Mouse (Mus musculus): ENCODE measurements at regions not wholly inside any gene's neighbourhood (a gene's known extent, or its start where the extent isn't known, plus 50 kb on each side); places are given as distances from the start of the nearest gene placed in this dataset.
A peak's percentile ranks its signal among the peaks of the same experiment; 100 is the strongest.
"Not testable (repeated sequence)": the region's sequence is repeated elsewhere in the genome, so short reads cannot be mapped to it uniquely, and the experiment has no call there.

DNA sequence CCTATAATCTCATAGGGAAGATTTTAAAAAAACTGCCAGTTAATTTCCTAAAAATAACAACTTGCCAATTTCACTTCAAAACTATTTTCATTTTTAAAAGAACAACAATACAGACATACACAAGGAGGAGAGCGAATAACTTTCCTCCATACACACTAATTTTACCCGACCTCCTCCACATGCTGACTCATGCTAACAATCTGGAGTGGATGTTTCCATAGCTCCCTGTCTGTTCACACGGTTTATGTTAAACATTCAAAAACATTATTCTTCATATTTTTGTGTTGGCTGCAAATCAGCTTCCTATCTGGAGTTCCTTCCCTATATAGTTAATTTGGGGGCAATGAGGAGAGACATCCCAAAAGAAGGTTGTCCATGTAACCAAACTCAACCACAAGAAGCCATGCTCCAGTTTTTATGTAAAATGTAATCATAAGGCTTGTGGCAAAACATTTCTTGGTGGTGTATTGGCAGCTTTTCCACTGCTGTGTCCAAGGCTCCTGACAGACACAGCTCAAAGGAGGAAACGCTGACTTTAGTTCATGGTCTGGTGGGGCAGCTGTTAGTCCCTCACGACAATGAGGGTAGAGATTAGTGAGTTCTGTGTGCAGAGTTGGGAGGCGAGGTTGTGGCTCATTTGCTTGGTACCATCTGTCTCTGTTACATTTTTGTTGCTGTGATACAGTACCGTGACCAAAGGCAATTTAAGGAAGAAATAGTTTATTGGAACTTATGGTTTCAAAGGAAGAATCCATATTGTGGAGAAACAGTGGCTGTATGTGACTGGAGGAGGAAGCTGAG, 203.1 kb upstream of the Tmc3 start:
- TF ChIP-seq CTCF (IDR thresholded peaks at IDR 0.05; ENCODE audit: borderline replicate concordance, extremely low read depth, insufficient read depth, insufficient read length), result no peak
- no peak for TF ChIP-seq POLR2A (IDR thresholded peaks at IDR 0.05; ENCODE audit: borderline replicate concordance, extremely low read depth, insufficient read depth, insufficient read length, poor library complexity, severe bottlenecking)
- DNase-seq (ENCODE audit: low read depth), result peak; percentile 33

GRCm38 (mm10) chr7:83382803-83383363, 201.8 kb upstream of the Tmc3 start:
- no peak for TF ChIP-seq CTCF (IDR thresholded peaks at IDR 0.05; ENCODE audit: borderline replicate concordance, extremely low read depth, insufficient read depth, insufficient read length)
- no peak for TF ChIP-seq POLR2A (IDR thresholded peaks at IDR 0.05; ENCODE audit: borderline replicate concordance, extremely low read depth, insufficient read depth, insufficient read length, poor library complexity, severe bottlenecking)
- peak; percentile 95 for DNase-seq (ENCODE audit: low read depth)

GRCm38 (mm10) chr7:83391388-83391787, 193.3 kb upstream of the Tmc3 start:
- TF ChIP-seq CTCF (IDR thresholded peaks at IDR 0.05; ENCODE audit: borderline replicate concordance, extremely low read depth, insufficient read depth, insufficient read length), result no peak
- no peak for TF ChIP-seq POLR2A (IDR thresholded peaks at IDR 0.05; ENCODE audit: borderline replicate concordance, extremely low read depth, insufficient read depth, insufficient read length, poor library complexity, severe bottlenecking)
- no peak for DNase-seq (ENCODE audit: low read depth)

GRCm38 (mm10) chr7:83392181-83392580, 192.5 kb upstream of the Tmc3 start:
- no peak for DNase-seq (ENCODE audit: low read depth)
- TF ChIP-seq POLR2A (IDR thresholded peaks at IDR 0.05; ENCODE audit: borderline replicate concordance, extremely low read depth, insufficient read depth, insufficient read length, poor library complexity, severe bottlenecking) (no peak), CTCF (IDR thresholded peaks at IDR 0.05; ENCODE audit: borderline replicate concordance, extremely low read depth, insufficient read depth, insufficient read length) (no peak)

DNA sequence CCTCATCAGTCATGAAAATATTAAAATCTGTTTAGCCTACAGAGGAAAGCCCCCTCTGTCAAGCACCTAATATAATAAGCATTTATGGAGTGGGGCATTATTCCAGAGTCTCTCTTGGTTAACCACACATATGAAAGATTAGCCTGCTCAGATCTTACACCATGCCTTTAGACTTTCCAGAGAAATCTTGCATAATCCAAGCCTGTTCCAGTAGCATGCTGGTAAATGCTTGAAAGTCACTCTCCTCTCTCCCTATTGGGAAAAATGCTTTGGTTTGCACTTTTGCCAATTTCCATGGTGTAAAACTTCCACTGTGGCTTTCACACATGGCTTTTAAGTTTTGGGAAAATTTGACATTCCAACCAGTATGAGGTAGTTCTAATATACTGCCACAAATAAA, 192.1 kb upstream of the Tmc3 start:
- DNase-seq (ENCODE audit: low read depth), result no peak
- no peak for TF ChIP-seq POLR2A (IDR thresholded peaks at IDR 0.05; ENCODE audit: borderline replicate concordance, extremely low read depth, insufficient read depth, insufficient read length, poor library complexity, severe bottlenecking)
- no peak for TF ChIP-seq CTCF (IDR thresholded peaks at IDR 0.05; ENCODE audit: borderline replicate concordance, extremely low read depth, insufficient read depth, insufficient read length)

GRCm38 (mm10) chr7:83394156-83394555, 190.6 kb upstream of the Tmc3 start:
- TF ChIP-seq CTCF (IDR thresholded peaks at IDR 0.05; ENCODE audit: borderline replicate concordance, extremely low read depth, insufficient read depth, insufficient read length) (no peak), POLR2A (IDR thresholded peaks at IDR 0.05; ENCODE audit: borderline replicate concordance, extremely low read depth, insufficient read depth, insufficient read length, poor library complexity, severe bottlenecking) (no peak)
- no peak for DNase-seq (ENCODE audit: low read depth)

DNA sequence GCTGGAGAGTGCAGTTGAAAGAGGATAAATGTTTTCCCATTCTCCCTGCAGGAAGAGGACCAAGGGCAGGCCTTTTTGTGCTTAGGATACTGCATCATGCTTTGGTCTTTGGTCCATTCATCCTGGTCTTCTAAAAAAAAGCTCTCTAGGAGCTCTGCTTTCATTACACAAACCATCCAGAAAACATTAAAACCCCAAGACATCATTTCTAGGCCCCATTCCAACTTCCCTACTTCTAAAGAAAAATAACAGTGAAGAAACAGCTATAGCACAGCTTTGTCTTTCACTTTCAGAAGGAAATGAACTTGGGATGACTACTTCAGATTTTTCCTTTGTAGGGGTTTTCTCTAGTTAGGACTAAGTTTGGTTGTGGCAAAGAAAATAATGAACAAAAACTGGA, 185.1 kb upstream of the Tmc3 start:
- DNase-seq (ENCODE audit: low read depth), result peak; percentile 34
- no peak for TF ChIP-seq CTCF (IDR thresholded peaks at IDR 0.05; ENCODE audit: borderline replicate concordance, extremely low read depth, insufficient read depth, insufficient read length)
- no peak for TF ChIP-seq POLR2A (IDR thresholded peaks at IDR 0.05; ENCODE audit: borderline replicate concordance, extremely low read depth, insufficient read depth, insufficient read length, poor library complexity, severe bottlenecking)

DNA sequence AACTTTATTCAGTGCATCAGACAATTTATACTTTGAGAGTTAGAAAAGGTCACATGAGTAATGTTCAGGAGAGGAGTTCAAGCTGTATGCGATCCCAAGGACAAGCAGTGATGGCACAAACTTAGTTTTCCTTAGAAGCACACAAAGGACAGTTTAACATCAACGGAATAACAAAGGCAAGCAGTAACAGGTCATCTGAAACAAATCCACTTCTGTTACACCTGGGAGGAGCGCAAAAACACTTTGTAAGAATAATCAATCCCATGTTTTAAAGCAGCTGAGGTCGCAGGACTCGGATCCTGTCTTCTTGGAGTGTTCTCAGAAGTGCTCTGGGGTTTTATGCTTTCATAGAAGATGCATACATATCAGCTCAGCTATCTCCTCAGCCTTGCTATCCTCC, 183.7 kb upstream of the Tmc3 start:
- TF ChIP-seq CTCF (IDR thresholded peaks at IDR 0.05; ENCODE audit: borderline replicate concordance, extremely low read depth, insufficient read depth, insufficient read length), result no peak
- no peak for TF ChIP-seq POLR2A (IDR thresholded peaks at IDR 0.05; ENCODE audit: borderline replicate concordance, extremely low read depth, insufficient read depth, insufficient read length, poor library complexity, severe bottlenecking)
- DNase-seq (ENCODE audit: low read depth), result no peak

DNA sequence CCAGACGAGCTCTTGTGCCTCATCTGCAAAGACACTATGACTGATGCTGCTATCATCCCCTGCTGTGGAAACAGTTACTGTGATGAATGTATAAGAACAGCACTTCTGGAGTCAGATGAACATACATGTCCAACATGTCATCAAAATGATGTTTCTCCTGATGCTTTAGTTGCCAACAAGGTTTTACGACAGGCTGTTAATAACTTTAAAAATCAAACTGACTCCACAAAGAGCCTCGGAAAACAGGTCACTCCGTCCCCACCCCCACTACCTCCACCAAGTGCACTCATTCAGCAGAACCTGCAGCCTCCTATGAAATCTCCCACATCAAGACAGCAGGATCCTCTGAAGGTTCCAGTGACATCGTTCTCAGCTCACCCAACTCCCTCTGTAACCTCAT, 172.0 kb upstream of the Tmc3 start:
- DNase-seq (ENCODE audit: low read depth), result not testable (repeated sequence)

GRCm38 (mm10) chr7:83429929-83430556, 154.7 kb upstream of the Tmc3 start:
- TF ChIP-seq POLR2A (IDR thresholded peaks at IDR 0.05; ENCODE audit: borderline replicate concordance, extremely low read depth, insufficient read depth, insufficient read length, poor library complexity, severe bottlenecking), result no peak
- no peak for TF ChIP-seq CTCF (IDR thresholded peaks at IDR 0.05; ENCODE audit: borderline replicate concordance, extremely low read depth, insufficient read depth, insufficient read length)
- no peak for DNase-seq (ENCODE audit: low read depth)

DNA sequence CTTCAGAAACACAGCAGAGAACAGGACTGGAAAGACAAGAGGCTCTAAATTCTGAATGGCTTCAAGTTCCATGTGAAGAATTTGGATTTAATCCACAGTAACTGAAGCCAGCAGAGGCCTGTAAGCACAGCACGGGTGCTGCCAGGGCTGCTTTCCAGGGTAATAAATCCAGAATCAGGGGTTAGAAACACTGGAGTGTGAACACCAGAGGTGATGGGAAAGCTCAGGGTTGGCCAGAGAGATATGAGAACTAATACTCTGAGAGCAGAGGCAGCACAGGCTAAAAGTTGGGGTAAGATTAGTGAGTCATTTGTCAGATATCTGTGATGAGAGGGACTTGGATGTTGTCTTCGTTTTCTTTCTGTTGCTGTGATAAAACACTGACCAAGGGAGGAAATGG, 153.6 kb upstream of the Tmc3 start:
- no peak for DNase-seq (ENCODE audit: low read depth)
- no peak for TF ChIP-seq POLR2A (IDR thresholded peaks at IDR 0.05; ENCODE audit: borderline replicate concordance, extremely low read depth, insufficient read depth, insufficient read length, poor library complexity, severe bottlenecking)

DNA sequence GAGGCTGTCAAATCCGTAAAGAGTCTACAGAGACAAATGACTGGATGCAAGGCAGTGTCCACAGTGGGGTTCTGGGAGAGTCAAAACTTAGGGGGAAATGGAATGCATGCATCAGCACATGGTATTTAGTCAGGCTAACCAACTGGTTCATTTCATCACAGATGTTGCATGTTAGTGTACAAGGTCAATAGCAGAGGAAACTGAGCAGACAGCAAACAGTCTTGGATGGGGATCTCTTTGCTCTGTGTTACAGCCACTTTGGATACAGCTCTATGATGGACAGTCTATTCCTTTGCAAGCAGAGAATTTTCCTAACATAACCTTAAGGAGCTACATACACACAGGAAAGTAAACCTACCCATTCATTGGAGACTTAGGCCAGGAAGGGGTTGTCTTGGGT, 151.9 kb upstream of the Tmc3 start:
- no peak for TF ChIP-seq POLR2A (IDR thresholded peaks at IDR 0.05; ENCODE audit: borderline replicate concordance, extremely low read depth, insufficient read depth, insufficient read length, poor library complexity, severe bottlenecking)
- TF ChIP-seq CTCF (IDR thresholded peaks at IDR 0.05; ENCODE audit: borderline replicate concordance, extremely low read depth, insufficient read depth, insufficient read length), result no peak
- no peak for DNase-seq (ENCODE audit: low read depth)

All from brain, embryonic 14.5 days (tissue).